In genomic region chr6:47061341-47061740, GRCm38 (mm10) we compare ENCODE assay signal across 19 mouse cellular contexts.
"Had no signal": no experiment of that assay in that cellular context is flagged by ENCODE, and none has a peak within 500 bp of the region (broad histone marks: within the 10 kb centered on the region; RNA-seq: fewer than 3 reads in every experiment).

No protein-coding gene starts in this region.

- H3K36me3 ChIP-seq: midbrain, embryonic 10.5 days; midbrain, embryonic 12.5 days; neural tube, embryonic 13.5 days; neural tube, embryonic 15.5 days had no signal

- H3K4me2 ChIP-seq: lung, embryonic 14.5 days; midbrain, embryonic 12.5 days; neural tube, embryonic 13.5 days; neural tube, embryonic 15.5 days had no signal

- H3K9ac ChIP-seq: lung, embryonic 14.5 days; midbrain, embryonic 12.5 days; neural tube, embryonic 13.5 days; neural tube, embryonic 15.5 days had no signal

- DNase-seq: lung, adult 18-20 months; lung, postnatal 10 days; lung, postnatal 4 days; midbrain, embryonic 14.5 days; retina, postnatal 1 day; right cerebral cortex, adult 18-20 months; right cerebral cortex, postnatal 25 days; right cerebral cortex, postnatal 4 days; spleen, adult 18-20 months; thymus, adult 18-20 months; thymus, postnatal 14 days; thymus, postnatal 36 days had no signal

- H3K9me3 ChIP-seq: midbrain, embryonic 10.5 days; midbrain, embryonic 12.5 days; neural tube, embryonic 13.5 days; neural tube, embryonic 15.5 days had no signal

- H3K27me3 ChIP-seq: midbrain, embryonic 12.5 days; neural tube, embryonic 13.5 days; neural tube, embryonic 15.5 days had no signal

- H3K4me1 ChIP-seq: midbrain, embryonic 10.5 days; midbrain, embryonic 12.5 days; neural tube, embryonic 13.5 days; neural tube, embryonic 15.5 days had no signal

- ATAC-seq: midbrain, embryonic 16.5 days had no signal

- H3K27ac ChIP-seq: midbrain, embryonic 10.5 days; midbrain, embryonic 12.5 days; neural tube, embryonic 13.5 days; neural tube, embryonic 15.5 days had no signal

- H3K4me3 ChIP-seq: midbrain, embryonic 10.5 days; midbrain, embryonic 12.5 days; myocyte; neural tube, embryonic 13.5 days; neural tube, embryonic 15.5 days had no signal
